Mouse (Mus musculus) CH12.LX (cell line): ENCODE data around the gene Ppp1r3f. TPM values are rescaled to one million over a fixed set of nuclear protein-coding genes. Genes with fewer than 3 reads are reported as not detected.

Experiments used
- DNase-seq: peaks from one replicate; pipeline ENCODE4 v3.0.0-alpha.2; 2013; ENCODE audit errors: extremely low read depth
- H3K27ac ChIP-seq: 2 replicates; pipeline ENCODE4 v1.5.1; 2012; ENCODE audit warnings: low read depth, mild to moderate bottlenecking, control low read depth, moderate library complexity; ENCODE audit not compliant: insufficient read depth
- H3K27me3 ChIP-seq: replicated peaks from 2 replicates; pipeline ENCODE3; 2012; ENCODE audit warnings: inconsistent platforms
- H3K36me3 ChIP-seq, 2 experiments: replicated peaks in 1 of 2; 2 replicates each; pipeline versions ENCODE3 to v1.6.1; 2012; ENCODE audit warnings: inconsistent platforms in 1 of 2, low read length in 1 of 2, mild to moderate bottlenecking in 1 of 2, mixed read lengths in 1 of 2, moderate library complexity in 1 of 2; ENCODE audit not compliant: control insufficient read depth in 1 of 2, insufficient read depth in 1 of 2
- H3K4me1 ChIP-seq, 2 experiments: 2 replicates each; pipeline ENCODE4 v1.6.1; 2012; ENCODE audit warnings: inconsistent platforms in 1 of 2, moderate library complexity in 1 of 2; ENCODE audit not compliant: insufficient read depth in 2 of 2, control insufficient read depth in 1 of 2
- H3K4me2 ChIP-seq: 2 replicates; pipeline ENCODE4 v1.6.1; 2012; ENCODE audit warnings: low read depth, mild to moderate bottlenecking, control low read depth; ENCODE audit not compliant: poor library complexity, insufficient read depth, severe bottlenecking
- H3K4me3 ChIP-seq, 3 experiments: fragments of 150-350 bp in 1 of 3; sonication (generic) in 1 of 3; replicated peaks in 1 of 3; 2 replicates each; pipeline versions ENCODE3 to v1.5.1; 2011 to 2012; ENCODE audit warnings: low read depth in 2 of 3, low read length in 2 of 3, mild to moderate bottlenecking in 2 of 3, moderate library complexity in 2 of 3, control low read depth in 1 of 3, improper control_type of control experiment in 1 of 3, inconsistent platforms in 1 of 3, mixed read lengths in 1 of 3; ENCODE audit not compliant: poor library complexity in 1 of 3
- H3K79me2 ChIP-seq: replicated peaks from 2 replicates; pipeline ENCODE4 v1.6.1; 2012; ENCODE audit warnings: mild to moderate bottlenecking, moderate library complexity; ENCODE audit not compliant: control insufficient read depth, poor library complexity, insufficient read depth, severe bottlenecking; ENCODE audit errors: extremely low read depth
- H3K9ac ChIP-seq: 2 replicates; pipeline ENCODE4 v1.6.1; 2012; ENCODE audit warnings: low read depth, mild to moderate bottlenecking, control low read depth, moderate library complexity; ENCODE audit not compliant: insufficient read depth
- H3K9me3 ChIP-seq: replicated peaks from 2 replicates; pipeline ENCODE3; 2012; ENCODE audit warnings: low read length, inconsistent platforms, mixed read lengths
- BHLHE40 ChIP-seq: IDR thresholded peaks from 2 replicates; pipeline ENCODE4 v1.6.1; 2011; ENCODE audit warnings: mild to moderate bottlenecking, low read depth, low read length, improper control_type of control experiment
- CHD2 ChIP-seq: IDR thresholded peaks from 2 replicates; pipeline ENCODE4 v1.6.1; 2011; ENCODE audit warnings: low read length, improper control_type of control experiment
- E2F4 ChIP-seq: IDR thresholded peaks from 2 replicates; pipeline ENCODE4 v1.6.1; 2011; ENCODE audit warnings: low read depth, low read length, improper control_type of control experiment; ENCODE audit not compliant: insufficient replicate concordance
- ETS1 ChIP-seq: conservative IDR thresholded peaks from 2 replicates; pipeline ENCODE4 v1.6.1; 2012; ENCODE audit warnings: low read depth, mild to moderate bottlenecking, inconsistent platforms, low read length, improper control_type of control experiment, moderate library complexity
- HCFC1 ChIP-seq: IDR thresholded peaks from 2 replicates; pipeline ENCODE4 v1.6.1; 2012; ENCODE audit warnings: low read depth, mild to moderate bottlenecking, inconsistent platforms, low read length, improper control_type of control experiment
- IRF4 ChIP-seq: IDR thresholded peaks from 2 replicates; pipeline ENCODE4 v1.6.1; 2014; ENCODE audit warnings: low read depth, mild to moderate bottlenecking, inconsistent platforms, low read length, improper control_type of control experiment
- JUN ChIP-seq: IDR thresholded peaks from 2 replicates; pipeline ENCODE4 v1.6.1; 2011; ENCODE audit warnings: low read depth, mild to moderate bottlenecking, low read length, improper control_type of control experiment, moderate library complexity; ENCODE audit not compliant: insufficient read depth
- JUND ChIP-seq: conservative IDR thresholded peaks from 2 replicates; pipeline ENCODE4 v1.6.1; 2011; ENCODE audit warnings: low read depth, low read length, improper control_type of control experiment
- KAT2A ChIP-seq: IDR thresholded peaks from 2 replicates; pipeline ENCODE4 v1.6.1; 2012; ENCODE audit warnings: low read length, improper control_type of control experiment, inconsistent platforms; ENCODE audit not compliant: insufficient replicate concordance
- NELFE ChIP-seq: IDR thresholded peaks from 2 replicates; pipeline ENCODE4 v1.6.1; 2011; ENCODE audit warnings: low read depth, low read length, improper control_type of control experiment
- POLR2A ChIP-seq: IDR thresholded peaks from 2 replicates; pipeline ENCODE4 v1.6.1; 2011; ENCODE audit warnings: low read depth, mild to moderate bottlenecking, improper control_type of control experiment, low read length
- SIN3A ChIP-seq: IDR thresholded peaks from 2 replicates; pipeline ENCODE4 v1.6.1; 2012; ENCODE audit warnings: low read length, improper control_type of control experiment, inconsistent platforms
- TCF12 ChIP-seq: IDR thresholded peaks from 2 replicates; pipeline ENCODE4 v1.6.1; 2014; ENCODE audit warnings: low read depth, mild to moderate bottlenecking, inconsistent platforms, low read length, improper control_type of control experiment
- USF2 ChIP-seq: conservative IDR thresholded peaks from 2 replicates; pipeline ENCODE4 v1.6.1; 2011; ENCODE audit warnings: low read depth, low read length, improper control_type of control experiment
- ZC3H11A ChIP-seq: IDR thresholded peaks from 2 replicates; pipeline ENCODE4 v1.6.1; 2012; ENCODE audit warnings: low read depth, mild to moderate bottlenecking, inconsistent platforms, low read length, improper control_type of control experiment
- ZKSCAN1 ChIP-seq: IDR thresholded peaks from 2 replicates; pipeline ENCODE4 v1.6.1; 2012; ENCODE audit warnings: low read depth, inconsistent platforms, low read length, improper control_type of control experiment, borderline replicate concordance
- ZMIZ1 ChIP-seq: IDR thresholded peaks from 2 replicates; pipeline ENCODE4 v1.6.1; 2012; ENCODE audit warnings: low read depth, mild to moderate bottlenecking, inconsistent platforms, low read length, improper control_type of control experiment
- ZNF384 ChIP-seq: IDR thresholded peaks from 2 replicates; pipeline ENCODE4 v1.6.1; 2012; ENCODE audit warnings: low read depth, low read length, improper control_type of control experiment, inconsistent platforms
- dilution Hi-C: fragments of 300-500 bp; cut with MboI; formaldehyde crosslinking; loops from 2 replicates; pipeline ENCODE4 v1.14.3; 2020; ENCODE audit warnings: low sequenced_read_pairs; ENCODE audit not compliant: extremely low pct_unique_long_range_greater_than_20kb, extremely low pct_ligation_motif_present
- in situ Hi-C: fragments of 300-500 bp; cut with MboI; formaldehyde crosslinking; loops from 3 replicates; pipeline ENCODE4 v1.14.3; 2019; ENCODE audit warnings: low sequenced_read_pairs, low pct_ligation_motif_present, low pct_unique_long_range_greater_than_20kb, mixed read lengths
- polyA plus RNA-seq: library from polyadenylated mRNA; unstranded; fragments of >175 nt; gene quantifications from 2 replicates; pipeline ENCODE4 v1.2.1, GENCODE M21; 2012; ENCODE audit warnings: low read depth; ENCODE audit not compliant: insufficient read length
- total RNA-seq, 2 experiments: library from RNA; depleted of rRNA; stranded (reverse); fragments of 300-350 nt in 1 of 2; fragments of >200 nt in 1 of 2; gene quantifications; 2 replicates each; pipeline ENCODE4 v1.2.3; 2012 to 2014

Gene Ppp1r3f
- total RNA-seq (2012; rRNA removed), result 0.29 and 0.51 TPM in 2 replicates
- total RNA-seq (2014; rRNA removed), result 0.13 TPM in 1 of 2 replicates, not detected in the other
- polyA plus RNA-seq, result 0.16 and 0.57 TPM in 2 replicates

DNA sequence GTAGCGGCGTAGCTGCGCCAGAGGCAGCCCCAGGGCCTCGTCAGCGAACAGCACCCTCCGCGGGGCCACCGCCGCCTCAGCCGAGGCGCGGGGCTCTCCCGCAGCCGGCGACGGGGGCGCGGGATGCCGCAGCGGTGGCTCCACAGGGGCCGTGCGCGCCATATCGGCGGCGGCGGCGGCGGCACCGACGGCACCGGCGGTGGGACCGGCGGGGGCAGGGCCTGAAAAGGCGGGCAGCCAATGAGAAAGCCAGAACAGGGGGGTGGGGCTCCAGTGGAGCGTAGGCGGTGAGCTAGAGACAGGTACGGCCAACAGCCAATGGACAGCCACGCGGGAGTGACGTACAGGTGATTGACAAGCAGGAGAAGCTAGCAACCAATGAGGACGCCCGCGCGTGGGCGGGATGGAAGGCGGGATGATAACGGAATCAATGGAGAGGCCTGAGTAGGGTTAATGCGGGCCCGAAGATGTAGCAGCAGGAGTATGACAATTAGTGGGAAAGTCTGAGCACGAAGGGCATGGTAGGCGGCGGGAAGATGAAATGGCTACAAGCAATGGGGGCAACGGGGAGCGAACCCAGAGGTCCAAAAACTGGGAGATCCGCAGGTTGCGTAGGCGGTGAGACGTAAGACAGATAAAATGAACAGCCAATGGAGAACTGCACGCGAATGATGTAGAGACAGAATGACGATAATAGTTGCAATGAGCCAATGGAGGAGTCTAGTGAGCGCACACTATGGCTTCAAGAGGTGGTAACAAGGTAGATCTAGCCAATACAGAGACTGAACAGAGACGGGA lies at the start of gene Ppp1r3f:
TSS of gene Ppp1r3f (minus strand) at position 197 of the 798 bp plus-strand sequence.
- H3K9ac ChIP-seq, result peak within 1 kb of the TSS; percentile 92
- H3K4me1 ChIP-seq, result peaks cover 17 to 20% of the 10 kb centered on the region in 2 experiments
- H3K27ac ChIP-seq, result peak within 1 kb of the TSS; percentile 46; the same call in 1 of the 2 replicates
- DNase-seq, result peak; percentile 94
- TF ChIP-seq NELFE (peak; percentile 30; the same call in 1 of the 2 replicates), BHLHE40 (0 out of 2 replicates have a peak, but pooled peaks have one; percentile 7), ZNF384 (no peak), SIN3A (0 out of 2 replicates have a peak, but pooled peaks have one; percentile 15), HCFC1 (0 out of 2 replicates have a peak, but pooled peaks have one; percentile 2), ETS1 (no peak), ZMIZ1 (no peak), JUND (no peak), TCF12 (peak; percentile 24; the same call in 1 of the 2 replicates), POLR2A (peak; percentile 66; the same call in 1 of the 2 replicates), ZKSCAN1 (no peak)
- TF ChIP-seq, all 38 proteins: peak for 6
- H3K4me3 ChIP-seq, result peak within 1 kb of the TSS; percentile 46 to 84 (median 69)
- H3K9me3 ChIP-seq, result no peaks in the 10 kb centered on the region
- H3K27me3 ChIP-seq, result no peaks in the 10 kb centered on the region
- H3K36me3 ChIP-seq, result peaks cover 0 to 2% of the 10 kb centered on the region in 2 experiments
- peak within 1 kb of the TSS; percentile 84 for H3K4me2 ChIP-seq
- H3K79me2 ChIP-seq, result no peaks in the 10 kb centered on the region
- in situ Hi-C loops (no loop called here), dilution Hi-C loops (no loop called here)

DNA sequence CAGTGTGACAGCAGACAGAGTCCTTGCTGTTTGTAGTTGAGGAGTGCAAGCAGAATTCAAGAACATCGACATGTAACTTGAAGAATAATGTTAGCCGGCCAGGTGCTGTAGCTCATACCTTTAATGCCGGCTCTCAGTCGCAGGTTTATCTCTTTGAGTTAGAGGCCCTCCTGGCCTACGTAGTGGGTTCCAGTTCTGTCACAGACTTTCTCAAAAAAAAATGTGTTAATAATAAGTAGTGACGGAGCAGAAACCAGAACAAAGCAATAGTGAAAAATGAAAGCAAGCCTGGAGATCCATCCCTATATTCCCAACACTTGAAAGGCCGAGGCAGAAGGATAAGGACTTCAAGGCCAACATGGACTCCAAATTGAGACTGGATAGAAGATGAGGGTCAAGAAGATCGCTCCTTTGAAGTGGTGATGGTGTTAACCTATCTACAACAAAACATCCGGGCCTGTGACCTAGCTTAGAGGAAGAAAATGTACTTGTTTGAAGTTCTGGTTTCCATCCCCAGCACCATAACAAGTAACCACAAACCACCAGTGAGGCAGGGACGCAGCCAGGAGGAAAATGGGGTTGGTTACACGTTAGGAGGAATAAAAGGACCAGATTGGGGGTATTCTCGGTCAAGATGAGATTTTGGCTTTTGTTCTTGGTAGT lies 43.9 kb upstream of the Ppp1r3f start:
- in situ Hi-C loops, result no loop called here
- dilution Hi-C loops, result no loop called here

More for the DNA sequence above, 43.9 kb upstream of the Ppp1r3f start:
- DNase-seq, result no peak
- H3K79me2 ChIP-seq, result no peaks in the 10 kb centered on the region
- no peaks in the 10 kb centered on the region for H3K9me3 ChIP-seq
- H3K4me1 ChIP-seq, result no peaks in the 10 kb centered on the region
- peaks cover 6% of the 10 kb centered on the region for H3K27me3 ChIP-seq
- no peak overlapping the region for H3K4me2 ChIP-seq
- no peak overlapping the region for H3K4me3 ChIP-seq
- no peak overlapping the region for H3K9ac ChIP-seq
- H3K27ac ChIP-seq, result no peak overlapping the region
- no peak for TF ChIP-seq TCF12
- no peak for TF ChIP-seq ZC3H11A
- TF ChIP-seq CHD2, result no peak
- no peak for TF ChIP-seq E2F4
- no peak for TF ChIP-seq NELFE
- no peak for TF ChIP-seq JUN
- no peak for TF ChIP-seq USF2
- no peak for TF ChIP-seq JUND
- TF ChIP-seq IRF4, result no peak
- no peak for TF ChIP-seq ZNF384
- no peak for TF ChIP-seq KAT2A
- TF ChIP-seq, all 38 proteins: peak for 0
- no peaks in the 10 kb centered on the region for H3K36me3 ChIP-seq
